Mouse (Mus musculus): ENCODE measurements around the gene Traf3. TPM values are rescaled to one million over a fixed set of nuclear protein-coding genes. Genes with fewer than 3 reads are reported as not detected.

Traf3 gene
- total and polyA plus RNA-seq, 2 experiments from 2014 or later = 14.9 to 40.2 TPM

- no peak for ATAC-seq (ENCODE audit: low FRiP score)
Observed at GRCm38 (mm10) chr12:111125666-111126065, 40.5 kb upstream of the Traf3 start.

GRCm38 (mm10) chr12:111134169-111134568 is 32.0 kb upstream of the Traf3 start:
- H3K27ac ChIP-seq (ENCODE audit: low read depth, low read length) = peak overlapping the region; percentile 47; the same call in 1 of the 2 replicates
- no peak for TF ChIP-seq CTCF (IDR thresholded peaks at IDR 0.05)
- DNase-seq (ENCODE audit: low spot score) (peak; percentile 42), ATAC-seq (ENCODE audit: low FRiP score) (no peak)
- no peak overlapping the region for H3K9ac ChIP-seq (replicated peaks; ENCODE audit: low read length, poor library complexity, severe bottlenecking)
- H3K4me3 ChIP-seq (ENCODE audit: low read depth, low read length) = no peak overlapping the region
- no peaks in the 10 kb centered on the region for H3K27me3 ChIP-seq (ENCODE audit: insufficient read depth, low read length)
- H3K9me3 ChIP-seq (ENCODE audit: low read length) = no peaks in the 10 kb centered on the region
- H3K4me1 ChIP-seq (ENCODE audit: insufficient read depth, low read length) = peaks cover 3% of the 10 kb centered on the region; the same call in 1 of the 2 replicates
- H3K4me2 ChIP-seq (ENCODE audit: low read depth, low read length, poor library complexity, severe bottlenecking) = no peak overlapping the region
- WGBS = 78% methylated on average over 7 of the region's 7 CpGs
- no peaks in the 10 kb centered on the region for H3K36me3 ChIP-seq (ENCODE audit: insufficient read depth, low read length)

More at GRCm38 (mm10) chr12:111125666-111126065, 40.5 kb upstream of the Traf3 start:
- Histone ChIP-seq H3K4me3 (ENCODE audit: low read depth, low read length) (no peak overlapping the region), H3K4me1 (ENCODE audit: insufficient read depth, low read length) (peaks cover 10% of the 10 kb centered on the region; the same call in 1 of the 2 replicates), H3K4me2 (ENCODE audit: low read depth, low read length, poor library complexity, severe bottlenecking) (no peak overlapping the region), H3K27ac (ENCODE audit: low read depth, low read length) (no peak overlapping the region), H3K9me3 (ENCODE audit: low read length) (no peaks in the 10 kb centered on the region), H3K27me3 (ENCODE audit: insufficient read depth, low read length) (no peaks in the 10 kb centered on the region), H3K9ac (replicated peaks; ENCODE audit: low read length, poor library complexity, severe bottlenecking) (no peak overlapping the region), H3K36me3 (ENCODE audit: insufficient read depth, low read length) (no peaks in the 10 kb centered on the region)
- TF ChIP-seq CTCF (IDR thresholded peaks at IDR 0.05) = no peak
- WGBS = 70% methylated on average over 6 of the region's 6 CpGs
- DNase-seq (ENCODE audit: low spot score) = no peak

GRCm38 (mm10) chr12:111134791-111135733 is 31.1 kb upstream of the Traf3 start:
- no peak overlapping the region for H3K4me3 ChIP-seq (ENCODE audit: low read depth, low read length)

GRCm38 (mm10) chr12:111135953-111136352 is 30.2 kb upstream of the Traf3 start:
- WGBS = 64% methylated on average over 3 of the region's 3 CpGs
- no peak overlapping the region for H3K27ac ChIP-seq (ENCODE audit: low read depth, low read length)

More at GRCm38 (mm10) chr12:111134791-111135733, 31.1 kb upstream of the Traf3 start:
- Histone ChIP-seq H3K4me2 (ENCODE audit: low read depth, low read length, poor library complexity, severe bottlenecking) (no peak overlapping the region), H3K27ac (ENCODE audit: low read depth, low read length) (peak overlapping the region; percentile 47), H3K27me3 (ENCODE audit: insufficient read depth, low read length) (no peaks in the 10 kb centered on the region), H3K36me3 (ENCODE audit: insufficient read depth, low read length) (no peaks in the 10 kb centered on the region), H3K9ac (replicated peaks; ENCODE audit: low read length, poor library complexity, severe bottlenecking) (no peak overlapping the region), H3K4me1 (ENCODE audit: insufficient read depth, low read length) (peaks cover 3% of the 10 kb centered on the region; the same call in 1 of the 2 replicates), H3K9me3 (ENCODE audit: low read length) (no peaks in the 10 kb centered on the region)
- ATAC-seq (ENCODE audit: low FRiP score) (no peak), DNase-seq (ENCODE audit: low spot score) (peak; percentile 51)
- 62% methylated on average over 19 of the region's 19 CpGs for WGBS
- TF ChIP-seq CTCF (IDR thresholded peaks at IDR 0.05) = no peak

GRCm38 (mm10) chr12:111137079-111137478 is 29.1 kb upstream of the Traf3 start:
- Histone ChIP-seq H3K27ac (ENCODE audit: low read depth, low read length) (no peak overlapping the region), H3K27me3 (ENCODE audit: insufficient read depth, low read length) (no peaks in the 10 kb centered on the region), H3K4me2 (ENCODE audit: low read depth, low read length, poor library complexity, severe bottlenecking) (no peak overlapping the region), H3K36me3 (ENCODE audit: insufficient read depth, low read length) (no peaks in the 10 kb centered on the region), H3K9me3 (ENCODE audit: low read length) (no peaks in the 10 kb centered on the region), H3K4me1 (ENCODE audit: insufficient read depth, low read length) (peaks cover 3% of the 10 kb centered on the region; the same call in 1 of the 2 replicates), H3K9ac (replicated peaks; ENCODE audit: low read length, poor library complexity, severe bottlenecking) (no peak overlapping the region), H3K4me3 (ENCODE audit: low read depth, low read length) (no peak overlapping the region)
- TF ChIP-seq CTCF (IDR thresholded peaks at IDR 0.05) = 0 out of 2 replicates have a peak, but pooled peaks have one; percentile 7
- no peak for DNase-seq (ENCODE audit: low spot score)
- ATAC-seq (ENCODE audit: low FRiP score) = no peak
- 64% methylated on average over 2 of the region's 2 CpGs for WGBS

More at GRCm38 (mm10) chr12:111135953-111136352, 30.2 kb upstream of the Traf3 start:
- H3K4me3 ChIP-seq (ENCODE audit: low read depth, low read length) = no peak overlapping the region
- H3K4me1 ChIP-seq (ENCODE audit: insufficient read depth, low read length) = peaks cover 3% of the 10 kb centered on the region; the same call in 1 of the 2 replicates
- no peaks in the 10 kb centered on the region for H3K36me3 ChIP-seq (ENCODE audit: insufficient read depth, low read length)
- H3K9ac ChIP-seq (replicated peaks; ENCODE audit: low read length, poor library complexity, severe bottlenecking) = no peak overlapping the region
- DNase-seq (ENCODE audit: low spot score) = no peak
- ATAC-seq (ENCODE audit: low FRiP score) = no peak
- H3K27me3 ChIP-seq (ENCODE audit: insufficient read depth, low read length) = no peaks in the 10 kb centered on the region
- TF ChIP-seq CTCF (IDR thresholded peaks at IDR 0.05) = no peak
- no peak overlapping the region for H3K4me2 ChIP-seq (ENCODE audit: low read depth, low read length, poor library complexity, severe bottlenecking)
- H3K9me3 ChIP-seq (ENCODE audit: low read length) = no peaks in the 10 kb centered on the region
